Mouse (Mus musculus): Measurements from ENCODE around the gene Tcl1b4.

The Tcl1b4 gene

DNA sequence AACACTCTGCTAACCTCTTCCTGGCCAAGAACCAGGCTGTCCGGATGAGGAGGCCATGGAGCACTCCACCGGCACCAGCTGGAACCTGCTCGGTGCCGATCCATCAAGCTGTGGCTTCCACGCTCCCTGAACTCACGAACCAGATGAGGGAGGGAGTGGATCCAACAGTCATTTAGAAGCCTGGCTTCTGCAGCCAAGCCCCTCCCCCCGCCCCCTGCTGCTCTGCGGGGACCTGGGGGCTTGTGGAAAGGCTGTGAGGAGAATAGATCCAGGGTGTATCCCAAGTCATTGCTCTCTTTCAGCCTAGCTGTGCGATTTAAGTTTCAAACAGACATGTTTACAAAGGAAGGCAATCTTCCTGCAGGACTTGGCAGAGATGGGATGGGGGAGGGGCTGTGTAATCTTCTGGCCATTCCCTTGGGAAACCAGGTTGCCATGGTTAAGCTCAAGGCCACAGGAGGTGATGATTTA lies 47.0 kb downstream of the Tcl1b4 start:
- no peak for DNase-seq (ENCODE audit: low read depth)

DNA sequence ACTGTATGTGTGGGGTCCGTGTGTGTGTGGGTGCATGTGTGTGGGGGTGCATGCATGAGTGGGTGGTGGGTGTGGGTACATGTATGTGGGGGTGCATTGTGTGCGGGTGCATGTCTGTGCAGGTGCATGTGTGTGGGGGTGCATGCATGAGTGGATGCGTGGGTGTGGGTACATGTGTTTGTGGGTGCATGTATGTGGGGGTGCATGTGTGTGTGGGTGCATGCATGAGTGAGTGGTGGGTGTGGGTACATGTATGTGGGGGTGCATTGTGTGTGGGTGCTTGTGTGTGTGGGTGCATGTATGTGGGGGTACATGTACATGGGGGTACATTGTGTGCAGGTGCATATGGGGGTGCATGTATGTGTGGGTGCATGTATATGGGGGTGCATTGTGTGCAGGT lies 52.0 kb downstream of the Tcl1b4 start:
- no peak for DNase-seq (ENCODE audit: low read depth)
